Mouse (Mus musculus) adrenal gland, adult 8-10 months (tissue): ENCODE measurements at regions not wholly inside any gene's neighbourhood (a gene's known extent, or its start where the extent isn't known, plus 50 kb on each side); places are given as distances from the start of the nearest gene placed in this dataset.

Source experiments
- DNase-seq: peaks from one replicate; pipeline ENCODE4 v3.0.0; 2022

DNA sequence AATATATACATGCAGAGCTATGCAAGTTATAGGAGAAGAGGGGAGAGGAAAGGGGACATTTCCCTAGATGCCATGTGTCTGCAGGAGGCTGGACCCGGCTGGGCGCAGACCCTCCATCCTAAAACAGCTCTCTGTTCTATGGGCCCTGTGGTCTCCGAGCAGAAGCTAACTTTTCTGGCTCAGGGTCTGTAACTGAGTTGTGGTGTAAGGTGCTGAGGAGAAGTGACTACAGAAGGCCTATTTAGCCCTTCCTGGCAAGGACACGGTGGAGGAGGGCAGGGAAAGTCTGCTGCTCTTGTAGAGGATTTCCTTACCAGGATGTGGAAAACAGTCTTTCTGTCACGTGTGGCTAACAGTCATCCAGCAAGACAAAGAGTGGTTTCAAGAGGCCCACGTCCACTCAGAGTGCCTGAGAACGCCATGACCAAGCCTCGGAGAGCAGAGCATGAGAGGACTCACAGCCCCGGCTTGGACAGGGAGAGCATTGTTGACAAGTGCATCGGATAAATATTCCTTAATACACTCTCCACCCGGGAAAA lies 216.2 kb downstream of the Setd4 start:
- DNase-seq: no peak

DNA sequence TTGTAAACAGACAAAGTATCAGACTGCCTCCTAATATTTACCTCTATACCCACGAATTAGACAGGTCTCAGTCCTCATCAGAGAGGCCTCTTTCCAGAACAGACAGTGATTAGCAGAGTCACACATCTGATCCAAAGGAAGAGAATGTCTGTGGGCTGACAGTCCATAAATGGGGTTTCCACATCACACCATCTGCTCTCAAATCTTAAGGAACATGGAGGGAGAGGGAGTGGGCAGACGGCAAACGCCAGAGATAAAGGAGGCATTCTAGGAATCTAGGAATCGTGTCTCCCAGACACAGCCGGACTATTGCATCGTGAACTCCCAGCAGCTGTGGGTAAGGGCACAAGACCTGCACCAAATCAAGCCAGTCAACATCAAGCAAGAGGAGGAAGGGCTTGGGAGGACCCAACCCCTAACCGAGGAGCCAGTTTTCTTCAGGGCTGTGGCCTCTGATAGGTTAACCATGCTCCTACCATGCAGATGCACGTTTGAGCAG lies 219.8 kb downstream of the Setd4 start:
- no peak for DNase-seq

DNA sequence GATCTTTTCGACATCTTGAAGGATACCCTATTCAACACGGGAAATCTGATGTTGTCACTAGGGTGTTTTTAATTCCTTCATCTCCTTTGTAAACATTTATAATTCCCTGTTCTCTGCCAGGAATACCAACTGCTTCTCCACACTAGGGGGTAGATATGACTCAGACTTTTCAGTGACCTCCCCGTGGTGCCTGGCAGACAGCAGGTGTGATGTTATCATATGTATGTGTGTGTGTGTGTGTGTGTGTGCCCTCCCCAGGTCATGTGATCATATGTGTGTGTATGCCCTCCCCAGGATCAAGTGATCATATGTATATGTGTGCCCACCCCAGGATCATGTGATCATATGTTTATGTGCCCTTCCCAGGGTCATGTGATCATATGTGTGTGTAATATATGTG lies 220.9 kb downstream of the Setd4 start:
- DNase-seq: no peak

DNA sequence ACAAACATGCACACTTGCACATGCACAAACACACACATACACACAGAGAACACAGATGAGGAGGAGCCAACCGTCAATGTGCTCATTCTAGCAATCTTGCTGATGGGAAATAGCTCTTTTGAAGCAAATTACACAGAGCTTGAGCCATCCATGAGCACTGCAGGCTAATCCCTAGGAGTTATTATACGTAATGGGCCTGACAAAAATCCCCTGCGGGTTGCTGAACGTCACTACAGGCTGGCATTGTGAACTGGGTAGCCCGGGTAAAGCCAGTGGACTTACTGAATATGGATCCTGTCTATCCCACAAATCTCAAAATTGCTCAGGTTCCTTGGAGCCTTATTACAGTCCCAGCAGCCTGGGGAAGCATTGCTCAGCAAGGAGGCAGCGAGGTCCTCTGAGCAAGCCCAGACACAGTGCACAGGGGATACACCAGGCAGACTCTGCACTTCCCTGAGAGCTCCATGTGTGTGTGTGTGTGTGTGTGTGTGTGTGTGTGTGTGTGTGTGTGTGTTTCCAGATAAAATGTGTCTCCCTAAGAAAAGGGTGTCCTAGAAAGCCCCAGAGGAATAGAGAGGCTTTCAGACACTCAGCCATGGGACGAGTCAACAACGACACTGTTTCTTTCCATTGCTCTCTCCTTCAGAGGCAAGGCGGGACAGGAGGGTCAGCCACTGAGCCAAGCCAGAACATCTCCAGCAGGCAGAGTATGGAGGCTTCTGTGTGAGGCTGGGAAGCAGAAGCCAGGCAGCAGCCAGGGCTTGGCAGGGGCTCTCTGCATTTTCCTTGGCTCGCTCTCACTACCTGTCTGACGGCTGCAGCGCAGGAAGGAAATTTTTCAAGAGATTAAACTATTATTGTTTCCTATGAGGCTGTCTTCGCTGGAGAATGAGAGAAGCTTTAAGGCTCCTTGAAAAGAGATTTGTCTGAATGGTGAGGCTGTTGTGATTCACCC lies 222.9 kb downstream of the Setd4 start:
- DNase-seq: no peak

DNA sequence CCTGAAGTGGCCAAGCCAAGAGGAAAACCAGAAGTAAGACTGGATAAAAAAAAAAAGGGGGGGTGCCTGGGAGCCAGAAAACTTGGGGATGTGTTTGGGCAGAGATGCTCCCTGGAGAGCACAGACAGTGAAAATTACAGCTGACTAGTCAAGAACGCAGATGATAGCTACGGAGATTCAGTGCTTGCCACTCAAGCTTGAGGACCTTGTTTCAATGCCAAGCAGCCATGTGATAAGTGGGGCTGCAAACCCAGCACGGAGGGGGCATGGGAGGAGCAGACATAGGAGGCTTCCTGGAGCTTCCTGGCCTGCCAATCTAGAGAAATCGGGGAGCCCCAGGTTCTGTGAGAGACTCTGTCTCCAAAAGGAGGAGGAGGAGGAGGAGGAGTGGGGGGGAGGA lies 223.7 kb downstream of the Setd4 start:
- no peak for DNase-seq

DNA sequence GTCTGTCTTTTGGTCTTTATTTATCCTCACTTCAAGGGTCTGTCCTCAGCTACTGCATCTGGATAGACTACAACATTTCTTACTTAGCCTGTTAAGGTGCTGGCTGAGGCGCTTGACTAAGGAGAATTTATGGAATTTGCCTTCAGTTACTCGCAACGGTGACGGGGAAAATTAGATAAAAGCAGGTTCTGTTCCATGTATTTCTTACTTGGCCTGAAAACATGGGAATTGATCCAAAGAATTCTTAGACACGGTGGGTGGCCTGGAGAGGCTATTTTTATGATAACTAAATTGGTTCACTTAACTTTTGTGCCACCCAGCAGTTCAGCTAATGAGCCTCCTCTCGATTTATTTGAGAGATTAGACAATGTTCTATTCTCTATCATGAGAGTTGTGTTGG lies 224.3 kb downstream of the Setd4 start:
- DNase-seq: no peak

DNA sequence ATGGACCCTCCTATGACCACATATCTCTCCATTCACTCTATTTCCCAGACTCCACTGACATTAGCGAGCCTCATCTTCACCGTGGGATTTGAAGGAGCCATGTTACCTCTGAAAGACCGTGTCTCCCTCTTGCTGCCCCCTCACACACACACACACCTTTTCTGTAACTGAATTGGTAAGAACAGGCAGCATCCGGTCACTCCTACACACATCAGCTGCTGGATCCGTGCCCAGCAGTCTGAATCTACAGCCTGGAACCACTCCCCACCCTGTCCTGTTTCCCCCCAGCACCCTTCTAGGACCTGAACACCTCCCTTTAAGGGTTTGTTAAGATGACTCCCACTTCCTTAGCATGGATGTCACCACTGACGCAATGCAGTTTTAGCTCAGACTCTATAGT lies 229.2 kb downstream of the Setd4 start:
- DNase-seq: no peak

DNA sequence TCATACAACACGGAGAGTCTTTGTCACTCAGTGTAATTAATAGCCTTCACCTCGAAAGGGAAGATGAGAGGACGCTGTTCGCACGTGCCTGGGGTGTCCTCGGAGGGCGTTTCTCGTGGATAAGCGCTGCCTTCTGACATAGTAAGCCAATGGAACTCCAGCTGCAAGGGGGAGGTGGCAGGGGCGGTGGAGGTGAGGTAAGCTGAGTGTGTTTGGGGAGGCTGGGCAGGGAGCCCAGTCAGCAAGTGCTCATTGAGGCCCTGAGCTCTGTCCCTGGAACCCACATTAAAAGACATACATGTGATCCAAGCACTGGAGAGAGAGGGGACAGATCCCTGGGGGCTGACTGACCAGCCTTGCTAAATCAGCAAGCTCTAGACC lies 234.1 kb downstream of the Setd4 start:
- DNase-seq: no peak

DNA sequence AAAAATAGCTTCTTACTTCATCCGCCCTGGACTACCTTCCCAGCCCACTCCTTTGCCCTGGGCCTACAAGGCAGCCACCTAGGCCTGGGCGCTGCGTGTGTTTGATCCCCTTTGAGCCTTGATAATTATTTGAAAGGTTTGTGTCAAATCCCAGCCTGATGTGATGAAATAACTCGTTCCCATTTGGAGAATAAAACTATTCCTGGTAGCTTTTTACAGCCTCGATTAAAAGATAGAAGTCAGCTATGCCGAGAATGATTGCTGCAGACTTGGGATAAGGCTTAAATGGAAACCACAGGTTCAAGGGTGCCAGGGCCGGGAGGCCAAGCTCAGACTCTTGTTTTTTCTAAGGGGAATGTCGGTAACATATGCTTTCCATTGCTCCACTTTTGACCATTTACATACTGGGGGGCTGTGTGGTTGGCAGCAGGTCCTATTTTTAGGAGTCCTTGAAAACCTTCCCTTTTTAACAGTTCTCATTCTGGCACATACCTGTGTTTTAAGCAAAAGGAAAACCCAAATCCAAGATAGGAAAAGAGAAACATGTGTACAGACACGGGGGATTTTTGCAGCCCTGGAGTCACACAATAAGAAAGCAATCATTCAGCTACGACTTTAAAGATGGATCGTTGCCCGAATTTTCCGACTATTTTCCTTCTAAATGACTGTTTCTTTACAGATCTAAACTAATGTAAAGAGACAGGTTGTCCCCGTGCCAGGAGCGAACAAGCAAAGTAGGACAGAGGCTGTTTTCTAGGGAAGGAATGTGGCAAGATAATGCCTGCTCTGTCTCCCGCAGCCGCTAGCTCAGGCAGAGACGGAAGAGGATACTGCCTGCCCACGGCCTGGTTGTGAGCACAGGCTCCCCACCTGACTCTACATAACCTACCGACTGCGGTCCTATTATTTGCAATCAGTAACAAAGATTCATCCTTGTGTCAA lies 234.8 kb downstream of the Setd4 start:
- DNase-seq: no peak

DNA sequence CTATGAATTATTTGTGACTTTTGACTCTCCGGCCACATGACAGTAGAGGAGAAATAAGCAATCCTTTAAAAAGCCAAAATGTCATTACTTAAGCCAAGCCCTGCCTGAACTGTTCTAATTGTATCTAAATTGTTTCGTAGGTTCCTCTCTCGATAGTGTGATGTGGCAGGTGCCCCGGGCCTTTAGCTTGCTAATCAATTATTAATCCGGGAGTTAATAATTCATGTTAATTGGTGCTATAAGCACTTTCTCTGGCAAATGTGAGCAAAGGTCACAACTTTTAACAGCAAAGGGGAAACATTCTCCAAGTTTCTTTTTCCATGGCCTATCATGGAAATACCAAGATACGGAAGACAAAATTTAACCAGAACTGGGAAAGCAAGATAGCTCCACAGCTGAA lies 235.9 kb downstream of the Setd4 start:
- DNase-seq: no peak

DNA sequence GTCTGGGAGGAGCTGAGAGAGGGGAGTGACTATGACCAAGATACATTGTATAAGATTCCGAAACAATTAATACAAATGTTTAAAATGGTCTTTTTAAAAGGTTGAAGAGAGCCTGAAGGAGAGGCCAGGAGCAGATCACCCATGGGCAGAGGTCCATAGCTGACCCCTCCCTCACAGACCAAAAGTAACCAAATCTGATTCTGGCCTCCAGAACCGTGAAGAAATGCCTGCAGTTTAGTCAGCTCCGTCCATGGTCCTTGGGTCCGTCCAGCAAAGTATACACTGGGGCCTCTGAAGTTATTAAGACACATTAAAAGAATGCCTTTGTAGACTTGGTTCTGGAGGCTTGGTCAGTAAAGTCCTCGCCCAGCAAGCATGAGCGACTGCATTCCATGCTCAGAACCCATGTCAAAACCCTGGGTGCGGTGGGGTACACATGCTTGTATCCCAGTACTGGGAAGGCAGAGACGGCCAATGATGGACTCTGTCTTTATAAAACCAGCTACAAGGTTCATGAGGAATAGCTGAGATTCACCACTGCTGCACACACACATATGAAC lies 236.5 kb downstream of the Setd4 start:
- no peak for DNase-seq

DNA sequence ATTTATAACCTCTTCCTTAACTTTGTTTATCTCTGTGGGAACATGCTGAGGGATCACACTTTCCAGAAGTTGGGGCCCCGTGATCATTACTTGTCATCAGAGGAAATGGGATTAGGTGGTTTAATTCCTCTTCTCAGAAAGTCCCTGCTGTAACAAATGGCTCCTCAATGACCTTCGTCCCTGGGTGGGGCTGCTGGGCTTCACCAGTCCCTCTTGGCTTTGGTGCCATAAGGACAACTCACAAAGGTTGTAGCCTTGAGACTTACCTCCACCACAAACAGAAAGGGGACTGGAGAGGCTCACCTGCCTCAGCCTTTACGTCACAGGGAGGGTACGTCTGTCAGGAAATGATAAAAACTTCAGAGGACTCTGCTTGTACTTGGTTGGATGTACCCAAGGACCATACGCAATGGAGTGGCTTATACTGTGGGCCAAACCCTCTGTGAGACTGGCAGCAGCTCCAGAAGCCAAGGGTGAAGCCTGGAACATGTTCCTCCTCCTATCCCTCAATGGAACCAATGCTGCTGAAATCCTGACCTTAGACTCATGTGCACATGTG lies 237.4 kb downstream of the Setd4 start:
- DNase-seq: no peak

DNA sequence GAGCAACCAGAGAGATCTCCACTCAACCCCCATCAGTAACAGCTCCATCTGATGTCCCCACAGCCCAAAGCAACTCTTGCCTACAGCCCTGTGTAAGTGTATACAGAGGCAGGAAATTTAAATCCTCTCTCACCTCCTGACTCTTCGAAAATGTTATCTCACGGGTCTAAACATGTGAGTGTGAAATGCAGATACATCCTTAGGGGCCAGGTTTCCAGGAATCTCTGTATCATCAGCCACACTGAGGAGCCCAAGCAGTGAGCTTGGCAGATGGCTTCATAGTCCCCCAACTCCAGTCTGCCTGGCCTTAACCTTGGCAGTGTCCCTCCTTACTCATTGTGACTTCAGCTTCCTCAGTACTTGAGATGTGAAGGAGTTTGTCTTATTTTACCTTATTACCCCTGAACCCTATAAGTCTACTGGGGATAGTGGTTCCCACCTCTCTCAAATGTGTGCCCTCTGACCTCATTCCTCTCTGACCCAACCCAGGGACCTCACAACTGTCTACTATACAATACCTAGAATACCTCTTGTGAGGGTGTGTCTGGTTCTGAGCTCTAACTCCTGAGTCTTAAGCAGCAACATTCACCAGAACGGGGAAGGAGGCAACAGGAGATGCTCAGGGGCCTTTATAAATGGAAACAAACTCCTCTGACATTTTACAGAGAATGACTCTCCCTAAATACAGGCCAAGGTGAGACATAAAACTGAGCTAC lies 238.5 kb downstream of the Setd4 start:
- no peak for DNase-seq

DNA sequence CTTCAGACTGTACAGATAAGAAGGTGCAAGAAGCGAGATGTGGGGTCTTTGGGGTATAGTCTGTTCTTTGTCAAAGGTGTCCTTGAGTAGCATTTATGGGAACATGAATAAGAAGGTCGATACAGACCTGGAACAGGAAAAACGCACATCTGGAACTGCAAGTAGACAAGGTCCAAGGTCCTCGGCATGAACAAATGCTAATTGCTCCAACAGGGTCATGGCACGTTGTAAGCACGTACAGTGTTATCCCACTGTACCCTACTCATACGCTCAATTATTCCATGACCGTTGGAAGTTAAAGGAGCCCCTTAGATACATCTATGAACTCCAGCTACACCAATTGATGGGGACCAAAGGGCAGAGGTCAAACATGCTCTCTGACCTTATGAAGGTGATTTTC lies 244.1 kb downstream of the Setd4 start:
- DNase-seq: no peak

DNA sequence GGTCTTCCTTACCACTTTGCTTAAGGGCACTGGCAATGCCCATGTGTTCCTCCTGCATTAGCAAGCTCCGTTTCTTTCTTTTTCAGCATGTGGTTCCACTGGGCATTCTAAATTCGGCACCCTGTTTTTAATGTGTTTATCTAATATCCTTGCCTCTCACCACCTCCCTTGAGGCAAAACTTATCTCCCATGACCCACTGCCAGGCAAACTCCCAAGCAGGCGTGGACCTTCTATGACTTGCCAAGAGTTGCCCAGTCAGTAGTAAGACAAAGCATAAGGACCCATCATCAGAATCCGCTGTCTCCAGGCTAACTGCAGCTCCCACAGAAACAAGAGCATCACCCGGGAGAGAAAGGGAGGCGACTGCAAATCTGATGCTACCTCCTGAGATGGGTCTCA lies 245.2 kb downstream of the Setd4 start:
- DNase-seq: no peak

DNA sequence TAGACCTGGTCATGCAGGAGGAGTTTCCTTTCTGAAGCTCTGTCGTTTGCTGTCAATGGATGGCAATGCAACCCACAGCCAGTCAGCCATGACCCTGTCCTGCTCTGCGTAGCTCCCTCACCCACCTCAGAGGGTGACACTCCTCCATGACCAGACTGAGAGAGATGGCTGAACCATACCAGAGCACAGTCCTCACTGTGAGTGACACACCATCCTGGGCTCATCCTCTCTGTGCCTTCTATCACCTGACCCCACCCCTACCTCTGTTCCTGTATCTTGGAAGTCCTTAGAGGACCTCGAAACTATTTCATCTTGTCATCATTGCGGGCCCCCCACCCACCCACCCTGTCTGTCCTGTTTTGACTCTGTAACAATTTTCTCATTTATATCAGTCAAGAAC lies 245.7 kb downstream of the Setd4 start:
- DNase-seq: no peak

DNA sequence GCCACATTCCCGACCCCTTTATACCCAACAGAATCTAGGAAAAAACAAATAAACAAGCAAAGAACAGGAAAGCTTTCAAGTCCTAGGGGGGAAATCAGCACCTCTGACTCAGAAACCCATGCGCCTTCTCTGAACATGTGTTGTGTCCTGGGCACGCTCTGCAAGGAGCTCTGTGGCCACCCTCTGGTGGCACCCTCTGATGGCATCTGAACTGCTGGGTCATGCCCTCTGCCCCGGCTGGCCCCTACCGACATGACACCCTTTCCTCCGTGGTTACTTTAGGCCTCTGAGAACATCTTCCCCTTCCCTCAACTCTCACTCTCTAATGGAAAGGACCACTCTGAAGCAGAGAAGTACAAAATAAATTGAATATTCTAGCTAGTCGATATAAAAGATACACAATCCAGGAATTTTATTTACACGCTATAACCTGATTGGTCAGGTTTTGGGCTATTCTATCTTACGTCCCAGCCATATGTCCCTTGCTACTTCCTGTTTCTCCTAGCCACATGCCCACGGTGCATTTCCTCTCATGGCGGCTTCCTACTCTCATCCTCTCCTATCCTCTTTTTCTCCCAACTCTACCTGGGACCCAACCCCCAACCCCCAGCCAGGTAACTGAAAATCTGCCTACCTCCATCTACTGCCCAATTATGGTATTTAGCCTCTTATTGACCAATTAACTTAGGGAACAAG lies 248.5 kb downstream of the Setd4 start:
- DNase-seq: no peak

DNA sequence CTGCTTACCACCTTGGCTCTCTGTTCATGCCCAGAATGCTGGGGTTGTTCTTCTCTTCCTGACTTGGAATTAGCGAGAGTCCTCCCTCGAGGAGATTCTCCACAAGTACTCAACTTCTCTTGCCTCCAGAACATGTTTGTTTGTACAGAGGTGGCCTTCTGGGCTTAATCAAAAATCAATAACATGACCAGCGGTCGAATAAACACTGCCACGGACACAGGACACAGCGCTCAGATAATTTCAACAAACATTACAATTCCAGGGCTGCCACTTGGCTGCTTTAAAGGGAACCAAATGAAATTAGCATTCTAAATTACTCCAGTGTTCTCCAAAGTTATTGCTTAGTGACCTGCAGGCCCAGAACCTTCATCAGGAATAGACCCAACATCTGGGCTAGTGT lies 249.9 kb downstream of the Setd4 start:
- DNase-seq: no peak

DNA sequence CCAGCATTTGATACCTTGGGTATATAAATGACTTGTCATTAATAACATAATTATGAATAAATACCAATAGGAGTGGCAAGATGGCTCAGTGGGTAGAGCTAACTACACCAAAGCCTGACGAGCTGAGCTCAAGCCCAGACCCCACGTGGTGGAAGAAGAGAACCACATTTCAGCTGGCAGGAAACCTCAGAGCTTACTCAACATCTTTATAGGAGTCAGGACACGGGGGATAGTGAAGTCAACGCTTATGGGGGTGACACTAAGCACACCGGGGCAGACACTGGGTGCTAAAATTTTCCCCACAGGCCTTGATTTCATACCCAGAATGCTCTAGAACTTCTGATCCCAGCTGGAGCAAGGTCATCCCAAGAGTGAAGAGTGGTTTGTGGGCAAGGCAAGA lies 259.3 kb downstream of the Setd4 start:
- DNase-seq: no peak

DNA sequence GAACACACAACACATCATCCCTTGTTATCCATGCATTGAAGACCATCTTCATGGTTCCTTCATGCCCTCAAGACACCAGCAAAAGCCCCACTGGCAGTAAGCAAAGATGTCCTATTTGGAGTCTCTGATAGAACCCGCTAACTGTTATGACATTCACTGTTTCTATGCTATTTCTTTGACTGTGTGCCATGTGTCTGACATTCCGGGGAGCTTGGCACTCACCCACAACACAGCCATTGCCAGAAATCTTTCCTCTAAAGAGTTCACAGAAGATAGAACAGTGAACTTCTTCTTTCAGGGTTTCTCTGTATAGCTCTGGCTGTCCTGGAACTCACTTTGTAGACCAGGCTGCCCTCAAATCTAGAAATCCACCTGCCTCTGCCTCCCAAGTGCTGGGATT lies 261.2 kb downstream of the Setd4 start:
- no peak for DNase-seq

DNA sequence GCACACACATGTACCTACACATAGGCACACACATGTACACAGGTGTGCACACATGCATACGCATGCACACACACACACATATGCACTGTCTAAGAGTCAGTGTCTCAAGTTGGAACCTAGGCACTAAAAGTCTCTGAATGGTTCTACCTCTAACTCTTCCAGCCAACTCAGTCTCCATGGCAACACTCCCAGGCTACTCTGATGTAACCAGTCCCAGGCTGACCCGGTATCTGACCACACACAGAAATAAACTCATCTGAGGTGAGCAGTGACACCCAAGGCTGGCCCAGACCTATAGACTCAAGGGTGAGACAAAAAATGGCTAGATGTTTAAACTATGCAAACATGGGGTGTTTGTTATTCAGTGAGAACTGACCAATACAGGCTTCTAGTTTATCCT lies 262.1 kb downstream of the Setd4 start:
- DNase-seq: no peak
